Mouse (Mus musculus): ENCODE measurements around the gene Mfn1. TPM values are rescaled to one million over a fixed set of nuclear protein-coding genes. Genes with fewer than 3 reads are reported as not detected.

Gene Mfn1
- total and polyA plus RNA-seq, 2 experiments = 11.6 to 45.0 TPM

DNA sequence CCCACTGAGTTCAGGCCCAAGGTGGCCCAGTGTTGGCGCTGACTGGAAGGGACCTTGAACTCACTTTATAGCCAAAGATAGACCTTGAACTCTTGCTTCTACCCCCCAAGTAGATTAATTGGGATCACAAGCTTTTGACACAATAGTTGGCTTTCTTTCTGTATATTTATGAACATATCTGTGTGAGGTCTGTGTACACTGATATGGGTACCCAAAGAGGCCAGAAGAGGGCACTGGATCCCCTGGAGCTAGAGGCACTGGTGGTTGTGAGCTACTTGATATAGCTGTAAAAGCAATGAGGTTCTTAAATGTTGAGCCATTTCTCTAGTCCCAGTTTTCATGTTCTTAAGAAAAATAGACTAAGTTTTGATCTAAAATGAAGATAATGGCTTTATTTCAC is 23.8 kb downstream of the Mfn1 start:
- TF ChIP-seq POLR2A (IDR thresholded peaks at IDR 0.05; ENCODE audit: extremely low read depth, insufficient read depth, low read length) (no peak), CTCF (IDR thresholded peaks at IDR 0.05; ENCODE audit: low read depth, low read length) (peak; percentile 42; the same call in 1 of the 2 replicates)
- Histone ChIP-seq H3K4me3 (ENCODE audit: insufficient read depth, low read depth, low read length) (no peak overlapping the region), H3K27me3 (ENCODE audit: control insufficient read depth, insufficient read depth, low read length) (no peaks in the 10 kb centered on the region), H3K79me2 (ENCODE audit: control insufficient read depth, insufficient read depth, low read length) (no peaks in the 10 kb centered on the region), H3K27ac (replicated peaks; ENCODE audit: insufficient read depth, low read depth, low read length) (no peak overlapping the region), H3K36me3 (ENCODE audit: control insufficient read depth, insufficient read depth, low read length) (peaks cover 41% of the 10 kb centered on the region), H3K9ac (ENCODE audit: low read depth, low read length) (no peak overlapping the region), H3K4me1 (ENCODE audit: control insufficient read depth, insufficient read depth, low read length) (no peaks in the 10 kb centered on the region)
- no peak for DNase-seq (ENCODE audit: extremely low read depth, low read depth, low spot score)
- WGBS = 91% methylated on average over 1 of the region's 1 CpGs

- Histone ChIP-seq H3K4me3 (ENCODE audit: insufficient read depth, low read depth, low read length) (no peak overlapping the region), H3K27ac (replicated peaks; ENCODE audit: insufficient read depth, low read depth, low read length) (peak overlapping the region; percentile 27), H3K36me3 (ENCODE audit: control insufficient read depth, insufficient read depth, low read length) (peaks cover 49% of the 10 kb centered on the region), H3K27me3 (ENCODE audit: control insufficient read depth, insufficient read depth, low read length) (no peaks in the 10 kb centered on the region), H3K9ac (ENCODE audit: low read depth, low read length) (no peak overlapping the region), H3K4me1 (ENCODE audit: control insufficient read depth, insufficient read depth, low read length) (peaks cover 12% of the 10 kb centered on the region), H3K79me2 (ENCODE audit: control insufficient read depth, insufficient read depth, low read length) (no peaks in the 10 kb centered on the region)
- peak; percentile 72 for DNase-seq (ENCODE audit: extremely low read depth, low read depth, low spot score)
- WGBS = 52% methylated on average over 6 of the region's 6 CpGs
- TF ChIP-seq CTCF (IDR thresholded peaks at IDR 0.05; ENCODE audit: low read depth, low read length) = no peak
- no peak for TF ChIP-seq POLR2A (IDR thresholded peaks at IDR 0.05; ENCODE audit: extremely low read depth, insufficient read depth, low read length)
Observed at GRCm38 (mm10) chr3:32563401-32563800, 34.1 kb downstream of the Mfn1 start.

DNA sequence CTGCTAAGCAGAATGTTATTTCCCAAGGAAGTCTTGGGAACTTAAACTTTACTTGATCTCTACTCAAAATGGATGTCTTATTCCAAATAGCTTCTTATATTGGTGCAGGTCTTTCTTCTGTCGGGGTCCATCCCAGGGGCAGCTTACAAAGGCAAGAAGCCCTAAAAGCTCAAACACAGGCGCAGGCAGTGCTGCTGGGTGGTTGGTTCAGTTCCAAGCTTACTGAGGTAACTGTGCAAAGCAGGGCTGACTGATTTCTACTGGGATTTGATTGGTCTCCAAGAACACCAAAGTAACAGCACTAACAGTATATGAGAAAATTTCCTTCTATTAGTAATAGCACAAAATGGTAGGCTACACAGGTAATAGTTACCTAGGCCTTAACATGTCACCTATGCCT is 43.8 kb downstream of the Mfn1 start:
- peaks cover 50% of the 10 kb centered on the region for H3K36me3 ChIP-seq (ENCODE audit: control insufficient read depth, insufficient read depth, low read length)
- WGBS = 64% methylated on average over 2 of the region's 2 CpGs

DNA sequence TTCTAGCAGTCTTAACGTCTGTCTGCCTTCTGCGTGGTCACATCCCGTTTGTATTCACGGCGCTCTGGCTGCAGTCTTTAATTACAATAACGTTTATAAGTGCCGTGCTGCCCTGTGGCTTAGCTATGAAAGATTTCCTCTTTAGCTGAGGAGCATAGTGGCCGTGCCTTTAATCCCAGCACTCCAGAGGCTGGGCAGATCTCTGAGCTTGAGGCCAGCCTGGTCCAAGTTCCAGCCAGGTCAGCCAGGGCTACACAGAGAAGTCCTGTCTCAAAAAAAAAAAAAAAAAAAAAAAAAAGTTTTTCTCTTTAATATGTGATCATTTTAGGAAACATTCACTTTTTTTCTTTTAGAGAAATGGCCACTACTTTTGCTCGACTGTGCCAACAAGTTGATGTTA is 44.6 kb downstream of the Mfn1 start:
- DNase-seq (ENCODE audit: extremely low read depth, low read depth, low spot score) = peak; percentile 64
- no peaks in the 10 kb centered on the region for H3K27me3 ChIP-seq (ENCODE audit: control insufficient read depth, insufficient read depth, low read length)
- TF ChIP-seq CTCF (IDR thresholded peaks at IDR 0.05; ENCODE audit: low read depth, low read length) = no peak
- TF ChIP-seq POLR2A (IDR thresholded peaks at IDR 0.05; ENCODE audit: extremely low read depth, insufficient read depth, low read length) = no peak
- no peaks in the 10 kb centered on the region for H3K79me2 ChIP-seq (ENCODE audit: control insufficient read depth, insufficient read depth, low read length)
- peak overlapping the region; percentile 57 for H3K27ac ChIP-seq (replicated peaks; ENCODE audit: insufficient read depth, low read depth, low read length)
- no peak overlapping the region for H3K9ac ChIP-seq (ENCODE audit: low read depth, low read length)
- peaks cover 19% of the 10 kb centered on the region for H3K4me1 ChIP-seq (ENCODE audit: control insufficient read depth, insufficient read depth, low read length)
- H3K4me3 ChIP-seq (ENCODE audit: insufficient read depth, low read depth, low read length) = no peak overlapping the region
- H3K36me3 ChIP-seq (ENCODE audit: control insufficient read depth, insufficient read depth, low read length) = peaks cover 43% of the 10 kb centered on the region
- whole genome bisulfite sequencing = 76% methylated on average over 9 of the region's 9 CpGs

More for the DNA sequence above, 43.8 kb downstream of the Mfn1 start:
- Histone ChIP-seq H3K4me1 (ENCODE audit: control insufficient read depth, insufficient read depth, low read length) (peaks cover 19% of the 10 kb centered on the region), H3K4me3 (ENCODE audit: insufficient read depth, low read depth, low read length) (no peak overlapping the region), H3K79me2 (ENCODE audit: control insufficient read depth, insufficient read depth, low read length) (no peaks in the 10 kb centered on the region), H3K27ac (replicated peaks; ENCODE audit: insufficient read depth, low read depth, low read length) (peak overlapping the region; percentile 30; the same call in 1 of the 2 replicates), H3K27me3 (ENCODE audit: control insufficient read depth, insufficient read depth, low read length) (no peaks in the 10 kb centered on the region), H3K9ac (ENCODE audit: low read depth, low read length) (no peak overlapping the region)
- TF ChIP-seq CTCF (IDR thresholded peaks at IDR 0.05; ENCODE audit: low read depth, low read length) (no peak), POLR2A (IDR thresholded peaks at IDR 0.05; ENCODE audit: extremely low read depth, insufficient read depth, low read length) (no peak)
- DNase-seq (ENCODE audit: extremely low read depth, low read depth, low spot score) = peak; percentile 51

- H3K27me3 ChIP-seq (ENCODE audit: control insufficient read depth, insufficient read depth, low read length) = no peaks in the 10 kb centered on the region
- no peak overlapping the region for H3K9ac ChIP-seq (ENCODE audit: low read depth, low read length)
- WGBS = 28% methylated on average over 3 of the region's 3 CpGs
- no peak for TF ChIP-seq CTCF (IDR thresholded peaks at IDR 0.05; ENCODE audit: low read depth, low read length)
- no peak for TF ChIP-seq POLR2A (IDR thresholded peaks at IDR 0.05; ENCODE audit: extremely low read depth, insufficient read depth, low read length)
- peak overlapping the region; percentile 71 for H3K27ac ChIP-seq (replicated peaks; ENCODE audit: insufficient read depth, low read depth, low read length)
- peaks cover 36% of the 10 kb centered on the region for H3K36me3 ChIP-seq (ENCODE audit: control insufficient read depth, insufficient read depth, low read length)
- DNase-seq (ENCODE audit: extremely low read depth, low read depth, low spot score) = peak; percentile 97
- no peaks in the 10 kb centered on the region for H3K79me2 ChIP-seq (ENCODE audit: control insufficient read depth, insufficient read depth, low read length)
- no peak overlapping the region for H3K4me3 ChIP-seq (ENCODE audit: insufficient read depth, low read depth, low read length)
- peaks cover 20% of the 10 kb centered on the region for H3K4me1 ChIP-seq (ENCODE audit: control insufficient read depth, insufficient read depth, low read length)
Observed at GRCm38 (mm10) chr3:32575151-32575550, 45.9 kb downstream of the Mfn1 start.

DNA sequence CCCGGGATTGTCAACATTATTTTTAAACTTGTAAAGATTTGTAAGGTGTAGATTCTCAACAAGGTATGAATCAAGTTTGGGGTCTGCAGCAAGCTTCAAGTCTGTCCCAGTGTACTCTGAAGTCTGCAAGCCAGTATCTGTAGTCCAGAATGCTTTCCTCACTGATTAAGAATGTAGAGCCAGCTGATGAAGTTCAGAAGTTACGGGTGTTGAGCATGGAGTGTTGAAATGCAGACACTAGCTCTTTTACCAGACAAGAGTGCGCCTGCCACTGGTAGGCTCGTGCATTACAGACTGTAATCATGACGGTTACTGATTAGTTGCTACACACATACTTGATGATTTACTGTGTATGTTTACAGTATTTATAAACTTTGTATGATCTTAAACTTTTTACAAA is 49.5 kb downstream of the Mfn1 start:
- no peaks in the 10 kb centered on the region for H3K79me2 ChIP-seq (ENCODE audit: control insufficient read depth, insufficient read depth, low read length)
- WGBS = 93% methylated on average over 5 of the region's 5 CpGs
- no peak for TF ChIP-seq POLR2A (IDR thresholded peaks at IDR 0.05; ENCODE audit: extremely low read depth, insufficient read depth, low read length)
- TF ChIP-seq CTCF (IDR thresholded peaks at IDR 0.05; ENCODE audit: low read depth, low read length) = no peak
- no peaks in the 10 kb centered on the region for H3K27me3 ChIP-seq (ENCODE audit: control insufficient read depth, insufficient read depth, low read length)
- H3K9ac ChIP-seq (ENCODE audit: low read depth, low read length) = no peak overlapping the region
- no peak overlapping the region for H3K27ac ChIP-seq (replicated peaks; ENCODE audit: insufficient read depth, low read depth, low read length)
- H3K4me3 ChIP-seq (ENCODE audit: insufficient read depth, low read depth, low read length) = no peak overlapping the region
- no peak for DNase-seq (ENCODE audit: extremely low read depth, low read depth, low spot score)
- peaks cover 46% of the 10 kb centered on the region for H3K36me3 ChIP-seq (ENCODE audit: control insufficient read depth, insufficient read depth, low read length)
- H3K4me1 ChIP-seq (ENCODE audit: control insufficient read depth, insufficient read depth, low read length) = peaks cover 12% of the 10 kb centered on the region

Measured in liver, adult 2 months (tissue).